Comparison of ENCODE assay signal across 9 mouse cellular contexts in the genomic region with DNA sequence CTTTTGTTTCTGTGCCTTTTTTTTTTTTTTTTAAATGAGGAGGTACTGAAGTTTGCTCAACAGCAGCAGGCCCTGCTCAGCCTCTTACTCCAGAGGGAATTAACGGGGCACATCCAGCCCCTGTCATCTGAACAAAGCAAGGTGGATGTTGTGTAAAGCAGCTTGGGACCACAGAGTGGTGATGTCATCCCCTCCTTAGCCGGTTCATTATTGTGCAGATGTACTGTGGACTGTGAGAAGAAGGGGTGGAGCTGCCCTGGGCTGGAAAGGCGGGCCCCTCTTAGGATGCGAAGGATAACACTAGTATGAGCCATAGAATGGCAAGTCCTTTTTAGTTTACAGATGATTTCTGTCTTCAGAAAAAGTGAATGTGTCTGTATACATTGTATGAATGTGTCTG. TPM values are rescaled to one million over a fixed set of nuclear protein-coding genes. Genes with fewer than 3 reads are reported as not detected.
DNase-seq lines count a peak whose midpoint lies in the region; ATAC-seq and TF ChIP-seq lines count a peak whose summit lies in the region.
"Had no signal": no experiment of that assay in that cellular context is flagged by ENCODE, and none has a peak within 500 bp of the region (broad histone marks: within the 10 kb centered on the region; RNA-seq: fewer than 3 reads in every experiment).

No protein-coding gene starts in this region.

- H3K27me3 ChIP-seq in forebrain, embryonic 13.5 days: no peaks in the 10 kb centered on the region
- no peaks in the 10 kb centered on the region for H3K27me3 ChIP-seq in cerebellum, adult 2 months (ENCODE audit: control insufficient read depth, insufficient read depth, low read length)

- peak; percentile 96 for ATAC-seq in forebrain, embryonic 13.5 days

- 4% methylated on average over 4 of the region's 4 CpGs for WGBS in forebrain, embryonic 13.5 days
- 47% methylated on average over 4 of the region's 4 CpGs for WGBS in cerebellum, adult 2 months

- peak; percentile 64 for DNase-seq in embryo, embryonic 10 days (ENCODE audit: low spot score)
- DNase-seq in embryo, embryonic 9.5 days (ENCODE audit: extremely low spot score): no peak
- DNase-seq in ES-CJ7 (ENCODE audit: low read depth, low spot score): peak; percentile 79
- DNase-seq in mesoderm, embryonic 11.5 days (ENCODE audit: low read depth, low spot score): peak; percentile 44
- no peak for DNase-seq in cerebellum, adult 2 months
- DNase-seq in left cerebral cortex, postnatal 25 days (ENCODE audit: low spot score in 2 of 2): no peak
- DNase-seq in frontal cortex, adult 2 months (ENCODE audit: extremely low spot score in 1 of 2, low spot score in 1 of 2): no peak

- no peak for TF ChIP-seq CTCF in cerebellum, adult 2 months (IDR thresholded peaks at IDR 0.05; ENCODE audit: borderline replicate concordance, insufficient read depth, low read depth, low read length)

- peaks cover 23% of the 10 kb centered on the region for H3K4me1 ChIP-seq in forebrain, embryonic 13.5 days
- no peaks in the 10 kb centered on the region for H3K4me1 ChIP-seq in cerebellum, adult 2 months (ENCODE audit: control insufficient read depth, insufficient read depth, low read length)

- no peak for TF ChIP-seq POLR2A in cerebellum, adult 2 months (IDR thresholded peaks at IDR 0.05; ENCODE audit: borderline replicate concordance, insufficient read depth, low read length)

- peak overlapping the region; percentile 63; the same call in 1 of the 2 replicates for H3K27ac ChIP-seq in forebrain, embryonic 13.5 days
- H3K27ac ChIP-seq in cerebellum, adult 2 months (ENCODE audit: insufficient read depth, low read length): no peak overlapping the region

- H3K36me3 ChIP-seq in forebrain, embryonic 13.5 days (ENCODE audit: poor library complexity, severe bottlenecking): no peaks in the 10 kb centered on the region

- 0 out of 2 replicates have a peak overlapping the region, but pooled peaks have one; percentile 59 for H3K9ac ChIP-seq in forebrain, embryonic 13.5 days

- H3K9me3 ChIP-seq in forebrain, embryonic 13.5 days (replicated peaks): no peaks in the 10 kb centered on the region

- peak overlapping the region; percentile 60 for H3K4me2 ChIP-seq in forebrain, embryonic 13.5 days
- H3K4me2 ChIP-seq: liver, embryonic 11.5 days had no signal

- intact Hi-C loops in left cerebral cortex, postnatal 25 days (cut with DNase I): no loop called here

- peak overlapping the region; percentile 35; the same call in 1 of the 2 replicates for H3K4me3 ChIP-seq in forebrain, embryonic 13.5 days
- no peak overlapping the region for H3K4me3 ChIP-seq in cerebellum, adult 2 months (replicated peaks; ENCODE audit: insufficient read depth, low read depth, low read length)

RNA-seq across cellular contexts. Expression of a gene that starts 37.6 kb away (rescaled TPM):
- 87.6 and 88.2 TPM in 2 replicates for polyA plus RNA-seq in forebrain, embryonic 13.5 days (2015; fragmentation: Nextera tagmentation; extraction: Ambion mirVana)
- polyA plus RNA-seq in cerebellum, adult 2 months (2012; rRNA removed): 117 and 120 TPM in 2 replicates
- 100 to 1,000 TPM; 255 to 267 TPM for total RNA-seq in left cerebral cortex, postnatal 25 days (2021)
- polyA plus RNA-seq in frontal cortex, adult 2 months (2012; rRNA removed): 131 and 132 TPM in 2 replicates

Comparison
In these comparisons a context has a peak if more than half of its experiments do, and no peak if none do; other contexts are left out.
1. DNase-seq: peak in embryo, embryonic 10 days (single experiment), ES-CJ7 (single experiment) and mesoderm, embryonic 11.5 days (single experiment); none in embryo, embryonic 9.5 days (single experiment), cerebellum, adult 2 months (0 of 2), left cerebral cortex, postnatal 25 days (0 of 2) and frontal cortex, adult 2 months (0 of 2).